Mouse (Mus musculus): ENCODE data around the gene Olfr1254.

- TF ChIP-seq ETS1 (conservative IDR thresholded peaks at IDR 0.05; ENCODE audit: low read depth, low read length) (no peak), POLR2A (IDR thresholded peaks at IDR 0.05; ENCODE audit: low read depth, low read length) (no peak), ELF1 (IDR thresholded peaks at IDR 0.05; ENCODE audit: low read depth, low read length) (no peak), CTCF (conservative IDR thresholded peaks at IDR 0.05 in 1 of 2, IDR thresholded peaks at IDR 0.05 in 1 of 2; ENCODE audit: low read depth in 2 of 2, low read length in 2 of 2) (no peak), MEF2A (IDR thresholded peaks at IDR 0.05; ENCODE audit: borderline replicate concordance, low read depth, low read length) (no peak), TBP (conservative IDR thresholded peaks at IDR 0.05; ENCODE audit: low read depth, low read length) (no peak), EP300 (IDR thresholded peaks at IDR 0.05; ENCODE audit: low read length) (no peak), RCOR1 (conservative IDR thresholded peaks at IDR 0.05; ENCODE audit: low read depth, low read length) (no peak), SIN3A (IDR thresholded peaks at IDR 0.05; ENCODE audit: low read length) (no peak)
Measured at GRCm38 (mm10) chr2:89793519-89793918, at the start of gene Olfr1254.

Measured in CH12.LX (cell line).